Mouse (Mus musculus): ENCODE results near the gene Gm12216.
"Not testable (repeated sequence)": the region's sequence is repeated elsewhere in the genome, so short reads cannot be mapped to it uniquely, and the experiment has no call there.

The Gm12216 gene

DNA sequence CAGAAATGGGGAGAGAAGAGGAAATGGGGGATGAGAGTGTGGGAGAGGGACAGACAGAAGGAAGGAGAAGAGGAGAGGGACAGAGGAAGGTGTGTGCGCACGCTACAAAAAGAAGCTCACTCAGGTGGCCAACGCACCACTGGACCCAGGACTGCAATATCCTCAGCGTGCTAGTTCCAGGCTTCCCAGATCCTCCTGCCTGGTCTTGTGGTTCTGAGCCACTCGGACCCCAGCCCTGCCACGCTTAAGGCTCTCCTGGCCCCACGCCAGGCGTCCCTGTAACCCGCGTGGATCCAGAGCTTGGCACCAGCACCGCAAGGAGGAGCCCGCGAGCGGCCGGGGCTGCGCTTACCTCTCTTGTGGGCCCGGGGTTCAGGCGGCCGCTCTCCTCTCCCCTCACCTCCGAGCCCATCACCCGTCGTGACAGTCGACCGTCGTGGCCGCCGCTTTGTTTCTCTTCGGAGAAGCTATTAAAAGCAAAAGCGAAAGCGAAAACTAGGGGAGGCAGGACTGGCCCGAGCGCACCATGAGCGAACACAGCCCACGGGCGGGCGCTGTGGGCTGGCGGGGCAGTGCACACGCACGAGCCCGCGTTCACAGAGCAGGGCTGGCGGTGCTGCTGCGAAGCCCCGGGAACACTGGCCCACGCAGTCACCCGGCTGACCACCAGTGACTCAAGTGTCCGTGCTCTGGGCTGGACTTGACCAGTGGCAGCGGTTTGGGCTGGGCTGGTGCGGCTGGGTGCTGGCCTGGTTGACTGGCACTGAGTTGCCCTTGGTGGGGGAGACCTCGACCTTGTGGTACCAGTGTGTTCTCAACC is at the start of gene Gm12216:
TSS of gene Gm12216 (minus strand) at position 496 of the 820 bp plus-strand sequence.
- peak; percentile 85 for DNase-seq (ENCODE audit: low read depth, low spot score)

GRCm38 (mm10) chr11:53908686-53909085 is 49.6 kb upstream of the Gm12216 start:
- no peak for DNase-seq (ENCODE audit: low read depth, low spot score)

GRCm38 (mm10) chr11:53904534-53904925 is 45.5 kb upstream of the Gm12216 start:
- DNase-seq (ENCODE audit: low read depth, low spot score): no peak

DNA sequence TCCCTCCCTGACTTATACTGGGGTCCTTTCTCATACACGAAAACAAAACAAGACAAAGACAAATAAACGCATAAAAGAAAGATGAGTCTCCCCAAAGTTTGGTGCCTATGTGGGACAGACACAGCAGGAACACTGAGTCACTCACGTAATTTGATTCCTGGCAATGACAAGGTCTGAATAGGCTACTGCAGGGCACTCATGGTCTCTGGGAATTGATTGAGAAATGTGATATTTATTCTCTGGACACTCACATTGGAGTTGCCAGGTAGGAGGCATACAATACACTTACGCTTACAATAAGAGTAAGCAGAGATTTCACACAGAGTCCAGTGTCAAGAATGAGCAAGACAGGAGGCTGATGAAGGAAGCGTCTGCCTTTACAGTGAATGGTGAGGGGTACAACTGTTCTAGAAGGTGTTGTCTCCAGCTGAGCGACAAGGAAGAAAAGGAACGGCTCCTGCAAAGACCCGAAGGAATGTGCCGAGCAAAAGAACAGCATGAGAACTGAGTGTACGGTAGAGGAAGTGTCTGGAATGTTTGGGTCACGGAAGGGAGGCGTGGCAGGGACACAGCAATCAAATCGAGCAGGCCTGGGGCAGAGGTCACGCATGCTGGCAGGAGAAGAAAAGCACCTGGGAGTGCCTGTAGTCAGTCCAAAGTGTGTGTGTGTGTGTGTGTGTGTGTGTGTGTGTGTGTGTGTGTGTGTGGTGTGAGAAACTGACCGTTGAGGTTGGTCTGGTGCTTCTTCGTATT is 44.9 kb upstream of the Gm12216 start:
- DNase-seq (ENCODE audit: low read depth, low spot score): no peak

DNA sequence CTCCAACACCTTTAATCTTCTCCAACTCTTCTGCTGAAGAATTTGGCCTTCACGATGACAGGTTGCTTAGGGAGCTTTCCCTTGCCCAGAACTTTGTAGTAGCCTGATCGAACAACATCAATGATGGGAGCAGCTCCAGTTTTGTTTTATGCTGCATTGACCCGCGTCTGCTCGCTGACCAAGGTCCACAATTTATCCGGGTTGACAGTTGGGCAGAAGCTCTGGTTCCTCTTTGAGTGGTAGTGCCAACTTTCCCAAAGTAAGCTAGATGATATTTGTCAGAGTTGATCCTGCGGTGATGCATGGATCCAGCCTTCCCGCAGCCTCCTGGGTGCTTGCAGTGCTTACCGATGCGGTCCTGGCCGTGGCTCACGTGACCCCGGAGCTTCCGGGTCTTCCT is 43.7 kb upstream of the Gm12216 start:
- no peak for DNase-seq (ENCODE audit: low read depth, low spot score)

GRCm38 (mm10) chr11:53900991-53901390 is 41.9 kb upstream of the Gm12216 start:
- DNase-seq (ENCODE audit: low read depth, low spot score): no peak

- DNase-seq (ENCODE audit: low read depth, low spot score): no peak
Observed at GRCm38 (mm10) chr11:53899981-53900380, 40.9 kb upstream of the Gm12216 start.

DNA sequence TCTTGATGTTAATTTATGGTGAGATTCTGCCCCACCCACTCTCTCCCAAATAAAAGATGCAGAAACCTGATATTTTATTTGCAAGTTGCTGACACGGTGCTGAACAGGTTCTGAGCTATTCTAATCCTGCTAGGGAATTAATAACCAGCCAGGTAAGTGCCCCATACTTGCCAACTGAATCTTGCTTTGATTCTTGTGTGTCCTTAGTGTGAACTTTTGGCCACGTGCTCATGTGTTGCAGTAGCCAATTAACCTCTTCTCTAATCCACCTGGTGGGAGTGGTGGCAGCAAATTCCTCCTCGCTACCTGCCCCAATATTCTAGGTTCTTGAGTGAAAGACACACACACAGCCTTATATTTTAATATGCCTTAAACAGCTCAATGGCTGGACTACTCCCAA is 39.9 kb upstream of the Gm12216 start:
- no peak for DNase-seq (ENCODE audit: low read depth, low spot score)

GRCm38 (mm10) chr11:53896935-53897334 is 37.9 kb upstream of the Gm12216 start:
- peak; percentile 25 for DNase-seq (ENCODE audit: low read depth, low spot score)

- peak; percentile 13 for DNase-seq (ENCODE audit: low read depth, low spot score)
Observed at GRCm38 (mm10) chr11:53893451-53893850, 34.4 kb upstream of the Gm12216 start.

GRCm38 (mm10) chr11:53892716-53893416 is 33.8 kb upstream of the Gm12216 start:
- peak; percentile 84 for DNase-seq (ENCODE audit: low read depth, low spot score)

DNA sequence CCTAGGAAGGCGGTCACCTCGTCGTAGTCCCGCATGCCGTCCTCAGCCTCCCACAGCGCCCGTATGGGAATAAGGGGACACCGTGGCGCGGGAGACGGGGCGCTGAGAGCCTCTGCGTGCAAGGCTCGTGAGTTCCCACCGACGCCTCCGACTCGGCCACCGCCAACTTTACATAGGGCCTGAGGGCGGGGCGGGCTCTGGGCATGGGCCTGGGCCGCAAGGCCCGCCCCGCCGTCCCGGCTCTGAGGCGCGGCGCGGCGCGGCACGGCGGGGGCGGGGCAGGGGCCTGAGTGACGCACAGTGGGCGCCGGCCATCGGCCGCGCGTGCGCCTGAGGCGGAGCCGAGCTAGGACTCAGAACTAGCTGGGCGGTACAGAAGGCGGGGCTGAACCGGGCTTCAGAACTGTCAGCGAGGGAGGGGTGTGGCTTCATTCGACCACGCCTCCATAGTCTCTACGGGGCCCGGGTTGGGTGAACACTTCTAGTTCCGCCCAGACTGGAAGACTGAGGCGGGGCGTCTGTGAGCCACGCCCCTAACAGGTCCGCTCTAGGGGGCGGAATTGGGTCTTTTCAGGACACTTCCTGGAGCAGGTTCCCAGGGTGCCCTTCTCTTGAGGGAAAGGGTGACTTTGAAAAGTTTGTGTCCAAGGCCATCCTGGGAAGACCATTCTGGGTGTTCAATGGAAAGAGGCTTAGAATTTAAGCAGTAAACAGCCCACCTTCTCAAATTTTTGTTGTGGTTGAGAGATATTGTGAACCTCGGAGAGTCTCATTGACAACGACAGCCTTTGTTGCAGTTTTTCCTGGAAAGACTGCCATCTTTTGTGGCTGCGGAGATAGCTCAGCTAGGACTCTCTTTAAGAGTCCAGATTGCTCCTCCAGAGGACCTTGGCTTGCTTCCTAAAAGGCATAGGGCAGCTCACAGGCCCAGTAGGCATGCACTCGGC is 32.7 kb upstream of the Gm12216 start, which contains the start of gene Slc22a5:
TSS of gene Slc22a5 (minus strand) at position 156 of the 947 bp plus-strand sequence.
- DNase-seq (ENCODE audit: low read depth, low spot score): peak; percentile 99

DNA sequence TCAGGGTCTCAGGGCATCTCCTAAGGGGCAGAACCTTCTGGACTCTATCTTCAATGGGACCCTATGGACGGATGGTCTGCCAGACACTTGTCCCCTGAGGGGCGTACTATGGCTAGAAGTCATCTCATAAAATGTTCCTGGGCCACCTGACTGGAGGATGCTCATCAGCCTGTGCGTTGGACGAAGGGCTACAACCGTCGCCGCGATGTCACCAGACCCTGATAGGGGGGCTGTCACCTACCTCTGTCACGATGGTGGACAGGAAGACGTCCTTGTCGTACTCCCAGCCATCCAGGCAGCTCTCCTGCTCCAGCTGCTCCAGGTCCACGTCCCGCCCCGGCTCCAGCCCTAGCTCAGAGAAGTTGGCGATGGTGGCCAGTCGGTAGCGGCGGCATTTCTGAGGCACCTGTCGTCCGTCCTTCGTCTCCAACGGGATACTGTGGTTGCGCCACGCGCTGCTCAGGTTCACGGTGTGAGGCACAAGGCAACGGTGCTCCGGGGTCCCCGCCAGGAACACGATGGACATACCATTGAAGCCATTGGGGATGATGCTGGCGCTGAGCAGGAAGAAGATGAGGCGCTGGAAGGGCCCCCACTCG is 31.9 kb upstream of the Gm12216 start:
- DNase-seq (ENCODE audit: low read depth, low spot score): peak; percentile 43

DNA sequence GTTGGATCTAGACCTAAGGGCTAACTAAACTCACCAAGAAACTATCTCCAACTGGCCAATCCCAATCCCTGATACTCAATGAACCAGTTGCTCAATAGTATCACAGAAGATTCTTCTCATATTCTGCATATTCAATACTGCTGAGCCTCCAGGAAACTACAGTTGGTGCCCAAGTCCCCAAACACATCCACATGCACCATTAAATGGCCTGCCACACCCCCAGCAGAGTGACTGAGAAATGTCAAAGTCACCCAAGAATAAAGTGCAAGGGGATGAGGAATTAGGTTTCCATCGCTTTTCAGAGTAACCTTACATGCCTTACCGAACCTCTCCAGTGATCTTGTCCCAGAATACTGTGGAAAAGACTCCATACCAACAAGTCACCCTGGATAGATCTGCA is 31.2 kb upstream of the Gm12216 start:
- DNase-seq (ENCODE audit: low read depth, low spot score): no peak

DNA sequence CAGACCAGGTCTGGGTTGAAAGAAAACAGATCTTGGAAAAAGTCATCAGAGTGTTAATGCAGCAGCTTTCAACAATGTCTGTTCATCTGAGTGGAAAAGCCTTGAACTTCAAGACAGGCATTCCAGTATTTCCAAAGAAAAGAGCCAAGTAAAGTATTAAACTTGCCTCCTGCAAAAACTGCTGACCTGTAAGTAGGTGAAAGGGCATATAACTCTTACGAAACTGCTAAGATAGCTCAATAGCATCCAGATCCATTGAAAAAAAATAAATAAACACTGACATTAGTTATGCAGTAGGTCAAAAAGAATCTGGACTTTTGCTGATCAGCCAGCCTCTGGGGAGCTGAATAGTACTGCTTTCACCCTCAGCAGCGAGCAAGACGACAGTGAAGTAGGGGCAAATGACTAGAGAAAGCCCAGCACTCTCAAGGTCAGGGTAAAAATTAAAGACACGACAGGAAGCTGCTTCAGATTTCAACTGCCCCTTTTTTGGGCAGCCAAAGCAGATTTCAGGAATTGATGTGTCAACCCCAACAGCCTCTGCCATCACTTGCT is 30.1 kb upstream of the Gm12216 start:
- no peak for DNase-seq (ENCODE audit: low read depth, low spot score)

DNA sequence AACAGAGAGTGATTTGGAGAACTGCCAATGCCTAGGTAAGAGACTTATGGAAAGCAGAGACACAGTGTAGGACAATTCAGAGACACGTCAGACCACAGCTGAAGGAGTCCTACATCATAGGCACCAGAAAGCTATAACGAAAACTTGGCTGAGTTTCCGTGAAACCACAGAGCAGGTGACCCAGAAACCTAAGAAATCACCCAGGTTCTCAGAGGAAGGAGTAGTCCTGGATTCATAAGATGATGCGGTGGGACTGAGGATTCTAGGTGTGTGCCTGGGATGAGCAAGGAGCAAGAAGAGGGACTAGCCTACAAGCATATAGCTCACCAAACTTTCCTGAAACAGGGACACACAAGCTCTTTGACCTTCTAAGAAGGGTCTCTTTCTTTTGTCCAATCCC is 29.2 kb upstream of the Gm12216 start:
- no peak for DNase-seq (ENCODE audit: low read depth, low spot score)

GRCm38 (mm10) chr11:53883287-53883686 is 24.2 kb upstream of the Gm12216 start:
- DNase-seq (ENCODE audit: low read depth, low spot score): no peak

DNA sequence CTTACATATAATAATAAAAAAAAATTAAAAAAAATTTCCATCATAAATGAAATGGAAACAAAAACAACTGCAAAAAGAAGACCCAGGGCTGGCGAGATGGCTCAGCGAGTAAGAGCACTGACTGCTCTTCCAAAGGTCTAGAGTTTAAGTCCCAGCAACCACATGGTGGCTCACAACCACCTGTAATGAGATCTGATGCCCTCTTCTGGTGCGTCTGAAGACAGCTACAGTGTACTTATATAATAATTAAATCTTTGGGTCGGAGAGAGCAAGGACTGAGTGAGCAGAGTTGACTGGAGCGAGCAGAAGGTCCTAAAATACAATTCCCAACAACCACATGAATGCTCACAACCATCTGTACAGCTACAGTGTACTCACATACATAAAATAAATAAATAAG is 19.0 kb upstream of the Gm12216 start:
- DNase-seq (ENCODE audit: low read depth, low spot score): not testable (repeated sequence)

DNA sequence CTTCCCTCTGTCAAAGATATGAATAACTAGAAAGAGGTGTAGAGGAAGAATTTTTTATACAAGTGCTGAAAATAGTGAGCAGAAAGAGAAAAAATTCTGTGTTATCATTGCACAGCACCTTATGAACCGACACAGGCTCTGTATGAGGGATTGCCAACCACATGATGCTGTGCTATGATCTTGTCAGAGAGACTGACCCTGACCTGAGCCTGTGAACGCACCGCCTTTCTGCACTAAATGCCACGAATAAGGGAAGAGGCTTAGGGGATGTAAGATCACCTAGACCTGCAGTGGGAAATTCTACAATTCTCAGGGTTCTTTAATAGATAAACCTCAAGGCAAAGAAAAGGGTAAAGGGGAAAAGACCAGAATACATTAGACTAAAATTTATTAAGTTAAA is 17.4 kb upstream of the Gm12216 start:
- DNase-seq (ENCODE audit: low read depth, low spot score): no peak

- DNase-seq (ENCODE audit: low read depth, low spot score): peak; percentile 63
Observed at GRCm38 (mm10) chr11:53874706-53875105, 15.7 kb upstream of the Gm12216 start.

All from CD4-positive, CD25-positive, alpha-beta regulatory T cell, adult 2 months (primary cell).